Mouse (Mus musculus) cerebellum, adult 11 months (tissue): ENCODE data around the gene Mmp7.

Source experiments
- DNase-seq: peaks from one replicate; pipeline ENCODE4 v3.0.0; 2022

The Mmp7 gene

DNA sequence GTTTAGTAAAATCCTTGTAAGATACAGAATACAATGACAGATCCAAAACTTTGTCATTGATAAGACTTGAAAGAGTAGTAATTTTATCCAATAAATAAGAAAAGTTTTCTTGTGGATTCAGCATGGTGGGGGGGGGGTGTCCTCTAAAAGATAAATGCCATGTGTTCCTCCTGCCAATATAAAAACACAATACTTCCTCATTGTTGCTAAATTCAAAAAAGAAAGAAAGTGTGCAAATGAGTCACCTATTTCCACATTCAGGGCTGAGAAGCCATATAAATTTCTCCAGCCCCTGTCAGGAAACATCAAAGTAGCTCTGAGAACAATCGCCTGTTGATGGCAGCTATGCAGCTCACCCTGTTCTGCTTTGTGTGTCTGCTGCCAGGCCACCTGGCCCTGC, at the start of gene Mmp7:
Gene Mmp7 (plus strand): TSS at position 301 of the 400 bp plus-strand sequence.
- DNase-seq: no peak

DNA sequence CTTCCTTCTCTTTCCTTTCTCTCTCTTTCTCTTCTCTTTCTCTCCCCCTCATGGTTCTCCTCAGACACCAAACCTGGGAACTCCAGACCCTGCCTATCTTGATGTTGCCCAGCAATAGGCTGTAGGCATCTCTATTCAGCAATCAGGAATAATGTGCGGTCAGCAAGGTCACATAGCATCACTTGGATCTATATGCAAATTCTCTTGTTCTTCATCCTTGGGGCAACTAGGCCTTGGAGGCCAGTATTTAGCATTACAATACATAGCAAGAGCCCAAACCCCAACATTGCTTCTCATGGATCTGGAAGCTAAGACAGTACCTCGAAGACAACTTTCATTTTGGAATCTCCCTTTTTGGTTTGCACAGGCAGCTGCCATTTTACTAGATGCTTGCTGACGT, 44.0 kb upstream of the Mmp7 start:
- DNase-seq: no peak

- DNase-seq: no peak
These were observed 41.3 kb upstream of the Mmp7 start for GRCm38 (mm10) chr9:7650397-7651180.

GRCm38 (mm10) chr9:7652351-7653085, 39.4 kb upstream of the Mmp7 start:
- DNase-seq: no peak

- no peak for DNase-seq
These were observed 33.9 kb upstream of the Mmp7 start for GRCm38 (mm10) chr9:7657946-7658345.

DNA sequence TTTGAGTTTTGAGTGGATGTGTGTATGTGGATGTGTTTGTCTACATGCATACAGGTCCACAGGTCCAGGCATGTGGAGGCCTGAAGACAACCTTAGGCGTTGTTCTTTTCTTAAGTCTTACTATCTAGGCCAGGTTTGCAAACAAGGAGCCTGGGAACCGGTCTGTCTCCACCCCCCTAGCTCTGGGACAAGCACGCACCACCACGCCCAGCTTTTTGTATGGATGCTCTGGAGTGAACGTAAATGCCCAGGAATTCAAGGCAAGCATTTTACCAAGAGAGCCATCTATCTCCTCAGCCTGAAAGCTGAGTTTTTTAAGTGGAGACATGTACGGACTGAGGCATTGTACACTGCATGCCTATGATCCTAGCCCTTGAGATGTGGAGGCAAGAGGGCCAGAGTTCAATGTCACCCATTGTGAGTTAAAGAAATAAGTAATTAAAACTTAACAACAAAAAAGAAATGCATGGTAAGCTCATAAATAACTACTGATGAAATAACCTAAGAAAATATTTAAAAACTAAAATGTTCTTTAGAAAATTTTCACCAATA, 32.3 kb upstream of the Mmp7 start:
- no peak for DNase-seq

DNA sequence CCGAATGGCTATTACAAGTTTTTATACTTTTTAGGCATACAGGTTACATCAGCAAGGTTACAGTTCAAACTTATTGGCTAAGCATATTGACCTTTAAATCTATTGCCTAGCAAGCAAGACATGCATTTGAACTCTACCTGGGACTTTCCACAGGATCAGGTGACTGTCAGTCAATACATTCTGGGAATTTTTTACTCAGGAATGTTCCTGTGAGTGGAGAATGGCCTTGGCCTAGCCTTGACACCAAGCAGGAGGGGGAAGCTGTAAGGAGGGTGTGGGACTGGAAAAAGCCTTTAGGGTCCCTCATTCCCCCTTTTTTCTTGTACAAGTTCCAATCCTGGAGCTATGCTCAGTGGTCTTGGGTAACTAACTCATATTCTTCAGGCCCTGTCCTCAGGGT, 30.5 kb upstream of the Mmp7 start:
- DNase-seq: no peak

- DNase-seq: no peak
These were observed 22.2 kb upstream of the Mmp7 start for GRCm38 (mm10) chr9:7669674-7670073.

DNA sequence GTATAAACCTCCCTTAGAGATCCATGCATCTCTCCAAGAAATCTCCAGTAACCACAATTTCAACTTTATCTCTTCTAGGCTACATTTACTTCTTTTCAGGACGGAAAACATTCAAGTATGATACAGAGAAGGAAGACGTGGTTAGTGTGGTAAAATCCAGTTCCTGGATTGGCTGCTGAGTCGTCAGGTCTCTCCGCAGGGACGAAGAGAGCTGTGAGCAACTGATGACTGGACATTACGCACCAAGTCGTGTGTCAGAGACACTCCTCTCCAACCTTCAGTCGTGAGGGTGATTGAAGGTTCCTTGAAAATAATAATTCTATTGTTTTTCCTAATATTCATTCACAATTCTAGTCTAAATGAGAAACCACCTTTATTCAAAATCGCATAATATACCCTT, 18.9 kb upstream of the Mmp7 start:
- DNase-seq: no peak

- no peak for DNase-seq
These were observed 13.6 kb upstream of the Mmp7 start for GRCm38 (mm10) chr9:7678154-7678837.

DNA sequence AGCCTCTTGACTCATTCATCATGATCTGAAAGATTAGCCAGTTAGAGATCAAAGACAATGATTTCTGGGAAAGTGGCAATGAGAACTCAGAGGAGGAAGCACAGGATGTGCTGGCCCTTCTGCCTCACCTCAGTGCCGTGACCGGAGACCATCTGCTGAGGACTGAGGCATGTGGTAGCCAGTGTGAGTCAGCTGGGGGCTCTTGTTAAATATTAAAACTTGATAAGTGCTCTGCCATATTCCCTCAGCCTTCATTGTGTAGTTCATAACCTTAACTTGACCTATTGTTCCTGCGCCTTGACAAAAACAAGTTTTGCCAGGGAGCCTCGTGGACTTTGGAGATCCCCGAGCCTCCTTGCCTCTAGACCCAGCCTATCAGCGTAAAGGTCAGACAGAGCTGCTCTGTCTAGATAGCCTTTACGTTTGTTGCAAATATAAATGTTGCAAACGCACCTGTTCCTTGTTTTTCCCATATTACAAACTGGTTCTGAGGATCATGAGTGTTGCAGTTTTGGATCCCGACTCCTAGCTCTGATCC, 9.7 kb upstream of the Mmp7 start:
- no peak for DNase-seq

DNA sequence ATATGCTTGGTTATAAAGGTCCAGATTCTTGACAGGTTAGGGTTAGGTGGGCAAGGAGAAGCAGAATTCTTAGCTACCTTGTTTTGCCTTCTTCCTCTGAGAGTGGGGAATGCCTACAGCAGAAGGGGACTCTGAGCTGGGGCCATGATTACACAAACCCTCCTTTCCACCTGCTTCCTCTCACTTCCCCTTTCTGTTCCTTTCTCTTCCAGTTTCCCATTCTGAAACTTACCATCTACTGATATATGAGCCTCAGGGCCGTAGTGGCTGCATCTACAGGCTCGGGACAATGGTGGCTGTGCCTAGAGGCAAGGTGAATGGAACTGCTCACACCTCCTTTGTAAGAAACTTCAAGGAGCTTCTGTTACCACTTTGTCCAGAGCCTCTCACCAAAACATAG, 5.9 kb upstream of the Mmp7 start:
- DNase-seq: no peak

- no peak for DNase-seq
These were observed 2.1 kb upstream of the Mmp7 start for GRCm38 (mm10) chr9:7689799-7690198.

GRCm38 (mm10) chr9:7693961-7694360, 2.1 kb downstream of the Mmp7 start:
- no peak for DNase-seq

GRCm38 (mm10) chr9:7695646-7696045, 3.8 kb downstream of the Mmp7 start:
- no peak for DNase-seq

- DNase-seq: no peak
These were observed 16.8 kb downstream of the Mmp7 start for GRCm38 (mm10) chr9:7708698-7709097.

DNA sequence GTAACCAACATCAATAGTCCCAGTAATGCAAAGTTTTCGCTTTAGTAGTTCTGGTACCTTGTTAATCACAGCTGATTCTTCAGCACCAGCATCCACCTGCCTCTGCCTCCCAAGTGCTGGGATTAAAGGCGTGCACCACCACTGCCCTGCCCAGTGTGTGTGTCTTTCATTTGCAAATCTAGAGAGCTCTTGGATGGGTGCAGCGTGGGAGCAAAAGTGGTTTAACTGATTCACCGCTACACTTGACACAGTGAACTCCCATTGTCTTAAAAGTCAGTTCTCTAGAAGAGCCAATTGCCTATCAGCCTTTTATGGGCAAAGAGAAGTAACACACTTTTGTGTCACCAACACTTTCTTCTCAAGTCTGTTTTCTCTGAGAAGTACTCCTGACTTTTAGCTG, 19.3 kb downstream of the Mmp7 start:
- no peak for DNase-seq

GRCm38 (mm10) chr9:7714062-7714907, 22.4 kb downstream of the Mmp7 start:
- peak; percentile 12 for DNase-seq

GRCm38 (mm10) chr9:7714908-7715175, 23.0 kb downstream of the Mmp7 start:
- DNase-seq: no peak

- no peak for DNase-seq
These were observed 29.7 kb downstream of the Mmp7 start for GRCm38 (mm10) chr9:7721543-7721942.

- no peak for DNase-seq
These were observed 37.1 kb downstream of the Mmp7 start for GRCm38 (mm10) chr9:7728997-7729396.

- no peak for DNase-seq
These were observed 50.8 kb downstream of the Mmp7 start for GRCm38 (mm10) chr9:7742696-7743095.

DNA sequence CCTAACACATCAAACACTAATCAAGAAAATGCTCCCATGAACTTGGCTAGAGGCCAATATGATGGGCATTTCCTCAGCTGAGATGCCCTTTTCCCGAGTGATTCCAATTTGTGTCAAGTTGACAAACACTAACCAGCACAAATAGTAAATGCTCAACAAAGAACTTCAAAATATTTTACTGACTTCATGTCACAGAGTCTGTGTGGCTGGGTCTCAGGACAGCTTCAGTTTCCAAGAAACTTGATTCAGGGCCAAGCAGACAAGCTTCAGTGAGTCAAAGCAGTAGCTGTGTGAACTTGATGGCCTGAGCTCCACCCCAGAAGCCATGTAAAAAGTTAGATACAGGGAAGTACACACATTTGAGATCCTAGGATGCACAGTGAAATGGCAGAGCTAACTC, 52.3 kb downstream of the Mmp7 start:
- DNase-seq: no peak
